Mouse (Mus musculus): ENCODE results near the gene Rfc2. TPM values are rescaled to one million over a fixed set of nuclear protein-coding genes. Genes with fewer than 3 reads are reported as not detected.
A peak's percentile ranks its signal among the peaks of the same experiment; 100 is the strongest.

Rfc2 gene
- polyA plus RNA-seq, 1 experiment from 2014 or later, result 298 TPM

- no peak overlapping the region for H3K4me2 ChIP-seq (ENCODE audit: low read length)
- H3K9me3 ChIP-seq (ENCODE audit: control insufficient read depth, low read length), result no peaks in the 10 kb centered on the region
- H3K27me3 ChIP-seq (replicated peaks; ENCODE audit: control insufficient read depth, insufficient read depth, low read length), result no peaks in the 10 kb centered on the region
- no peak for ATAC-seq (replicated peaks; ENCODE audit: low FRiP score, low TSS enrichment, low read depth)
- no peak overlapping the region for H3K9ac ChIP-seq (ENCODE audit: low read length)
- H3K4me1 ChIP-seq (replicated peaks; ENCODE audit: control insufficient read depth, insufficient read depth, low read length), result no peaks in the 10 kb centered on the region
- no peak for DNase-seq (ENCODE audit: low spot score)
- H3K36me3 ChIP-seq (ENCODE audit: control insufficient read depth, insufficient read depth, low read length), result no peaks in the 10 kb centered on the region
- H3K27ac ChIP-seq (ENCODE audit: low read depth), result no peak overlapping the region
- H3K4me3 ChIP-seq (ENCODE audit: low read depth, low read length), result no peak overlapping the region
- WGBS, result 62% methylated on average over 5 of the region's 5 CpGs
Observed at GRCm38 (mm10) chr5:134607121-134607520, 26.0 kb downstream of the Rfc2 start.

DNA sequence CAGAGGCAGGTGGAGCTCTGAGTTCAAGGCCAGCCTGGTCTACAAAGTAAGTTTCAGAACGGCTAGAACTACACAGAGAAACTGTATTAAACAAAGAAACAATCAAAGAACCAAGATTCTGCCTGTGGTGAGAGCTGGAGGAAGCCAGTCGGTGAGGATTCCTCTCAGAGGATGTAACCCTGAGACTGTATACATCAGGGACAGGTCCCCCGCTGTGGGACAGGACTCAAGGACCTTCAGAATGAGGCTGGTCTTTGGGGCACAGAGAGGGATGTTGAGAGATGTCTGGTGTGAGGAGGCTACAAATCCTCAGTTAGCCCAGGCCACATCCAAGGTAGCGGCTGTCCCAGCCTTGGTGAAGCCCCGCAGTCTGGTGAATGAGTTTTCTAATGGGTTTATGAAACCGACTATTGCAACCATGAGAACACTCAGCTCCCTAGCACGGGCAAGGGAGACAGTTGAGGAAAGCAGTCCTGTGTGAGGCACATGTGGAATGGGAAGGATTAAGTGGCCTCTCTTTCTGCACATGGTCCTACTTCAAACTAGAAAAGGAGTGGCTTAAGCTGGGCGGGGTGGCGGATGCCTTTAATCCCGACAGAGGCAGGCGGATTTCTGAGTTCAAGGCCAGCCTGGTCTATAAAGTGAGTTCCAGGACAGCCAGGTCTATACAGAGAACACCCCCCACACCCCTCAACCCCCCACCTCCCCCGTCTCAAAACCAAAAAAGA lies 28.9 kb downstream of the Rfc2 start:
- no peak overlapping the region for H3K4me2 ChIP-seq (ENCODE audit: low read length)
- H3K9me3 ChIP-seq (ENCODE audit: control insufficient read depth, low read length), result no peaks in the 10 kb centered on the region
- ATAC-seq (replicated peaks; ENCODE audit: low FRiP score, low TSS enrichment, low read depth), result no peak
- H3K36me3 ChIP-seq (ENCODE audit: control insufficient read depth, insufficient read depth, low read length), result no peaks in the 10 kb centered on the region
- no peak overlapping the region for H3K9ac ChIP-seq (ENCODE audit: low read length)
- no peak overlapping the region for H3K27ac ChIP-seq (ENCODE audit: low read depth)
- H3K27me3 ChIP-seq (replicated peaks; ENCODE audit: control insufficient read depth, insufficient read depth, low read length), result no peaks in the 10 kb centered on the region
- no peaks in the 10 kb centered on the region for H3K4me1 ChIP-seq (replicated peaks; ENCODE audit: control insufficient read depth, insufficient read depth, low read length)
- no peak overlapping the region for H3K4me3 ChIP-seq (ENCODE audit: low read depth, low read length)
- no peak for DNase-seq (ENCODE audit: low spot score)
- 80% methylated on average over 12 of the region's 12 CpGs for WGBS

GRCm38 (mm10) chr5:134611810-134612521 lies 30.8 kb downstream of the Rfc2 start:
- Histone ChIP-seq H3K27ac (ENCODE audit: low read depth) (no peak overlapping the region), H3K9ac (ENCODE audit: low read length) (no peak overlapping the region), H3K36me3 (ENCODE audit: control insufficient read depth, insufficient read depth, low read length) (no peaks in the 10 kb centered on the region), H3K27me3 (replicated peaks; ENCODE audit: control insufficient read depth, insufficient read depth, low read length) (no peaks in the 10 kb centered on the region), H3K4me3 (ENCODE audit: low read depth, low read length) (no peak overlapping the region), H3K4me2 (ENCODE audit: low read length) (no peak overlapping the region), H3K9me3 (ENCODE audit: control insufficient read depth, low read length) (no peaks in the 10 kb centered on the region), H3K4me1 (replicated peaks; ENCODE audit: control insufficient read depth, insufficient read depth, low read length) (no peaks in the 10 kb centered on the region)
- 53% methylated on average over 8 of the region's 8 CpGs for WGBS
- DNase-seq (ENCODE audit: low spot score) (no peak), ATAC-seq (replicated peaks; ENCODE audit: low FRiP score, low TSS enrichment, low read depth) (peak; percentile 34)

DNA sequence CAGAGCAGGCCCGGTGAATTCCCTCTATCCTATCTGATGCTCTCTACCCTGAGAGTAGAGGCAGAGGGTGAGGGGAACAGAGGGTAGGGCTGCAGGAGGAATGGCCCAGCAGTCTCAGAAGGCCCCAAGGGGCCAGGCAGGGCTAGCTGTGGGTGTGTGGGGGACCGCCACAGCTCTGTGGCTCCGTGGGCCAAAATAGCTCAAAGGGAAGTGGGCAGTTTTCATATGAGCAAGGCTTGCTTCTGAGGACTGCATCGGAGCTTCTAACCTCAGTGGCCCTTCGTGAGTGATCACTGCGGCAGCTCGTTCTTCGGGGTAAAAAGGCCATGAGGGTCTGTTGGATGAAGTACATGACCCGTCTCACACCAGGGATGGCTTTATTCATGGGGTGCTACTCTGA lies 32.6 kb downstream of the Rfc2 start:
- H3K9ac ChIP-seq (ENCODE audit: low read length), result no peak overlapping the region
- no peaks in the 10 kb centered on the region for H3K9me3 ChIP-seq (ENCODE audit: control insufficient read depth, low read length)
- H3K27me3 ChIP-seq (replicated peaks; ENCODE audit: control insufficient read depth, insufficient read depth, low read length), result no peaks in the 10 kb centered on the region
- H3K4me3 ChIP-seq (ENCODE audit: low read depth, low read length), result no peak overlapping the region
- WGBS, result 82% methylated on average over 9 of the region's 9 CpGs
- DNase-seq (ENCODE audit: low spot score) (no peak), ATAC-seq (replicated peaks; ENCODE audit: low FRiP score, low TSS enrichment, low read depth) (no peak)
- no peaks in the 10 kb centered on the region for H3K4me1 ChIP-seq (replicated peaks; ENCODE audit: control insufficient read depth, insufficient read depth, low read length)
- H3K4me2 ChIP-seq (ENCODE audit: low read length), result no peak overlapping the region
- H3K36me3 ChIP-seq (ENCODE audit: control insufficient read depth, insufficient read depth, low read length), result peaks cover 13% of the 10 kb centered on the region
- H3K27ac ChIP-seq (ENCODE audit: low read depth), result no peak overlapping the region

DNA sequence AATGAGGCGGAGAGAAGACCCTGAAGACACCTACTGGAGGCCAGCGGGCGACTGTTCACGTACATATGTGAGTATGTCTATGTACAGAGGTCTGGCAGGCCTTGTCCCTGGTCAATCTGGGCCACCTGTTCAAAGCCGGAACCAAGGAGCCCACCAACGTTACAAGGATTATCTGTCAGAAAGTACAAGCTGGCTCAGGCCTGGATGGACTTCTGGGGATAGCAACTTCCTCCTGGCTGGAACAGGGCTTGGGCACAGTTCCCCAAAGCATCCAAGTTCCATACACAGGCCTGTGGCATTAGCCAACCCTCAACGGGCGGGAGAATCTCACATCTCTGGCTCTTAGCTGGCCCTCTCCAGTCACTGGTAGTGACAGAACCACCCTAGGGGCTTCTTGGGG lies 33.1 kb downstream of the Rfc2 start:
- Histone ChIP-seq H3K4me2 (ENCODE audit: low read length) (no peak overlapping the region), H3K27me3 (replicated peaks; ENCODE audit: control insufficient read depth, insufficient read depth, low read length) (no peaks in the 10 kb centered on the region), H3K9ac (ENCODE audit: low read length) (no peak overlapping the region), H3K36me3 (ENCODE audit: control insufficient read depth, insufficient read depth, low read length) (peaks cover 19% of the 10 kb centered on the region), H3K4me3 (ENCODE audit: low read depth, low read length) (no peak overlapping the region), H3K27ac (ENCODE audit: low read depth) (no peak overlapping the region), H3K9me3 (ENCODE audit: control insufficient read depth, low read length) (no peaks in the 10 kb centered on the region), H3K4me1 (replicated peaks; ENCODE audit: control insufficient read depth, insufficient read depth, low read length) (no peaks in the 10 kb centered on the region)
- no peak for ATAC-seq (replicated peaks; ENCODE audit: low FRiP score, low TSS enrichment, low read depth)
- no peak for DNase-seq (ENCODE audit: low spot score)
- WGBS, result 87% methylated on average over 8 of the region's 8 CpGs

GRCm38 (mm10) chr5:134614802-134615201 lies 33.6 kb downstream of the Rfc2 start, which contains the start of gene Lat2:
Gene Lat2, minus strand, starts transcription at chr5:134615025.
- Histone ChIP-seq H3K9me3 (ENCODE audit: control insufficient read depth, low read length) (no peaks in the 10 kb centered on the region), H3K27ac (ENCODE audit: low read depth) (no peak within 1 kb of the TSS), H3K36me3 (ENCODE audit: control insufficient read depth, insufficient read depth, low read length) (peaks cover 24% of the 10 kb centered on the region), H3K4me1 (replicated peaks; ENCODE audit: control insufficient read depth, insufficient read depth, low read length) (no peaks in the 10 kb centered on the region), H3K9ac (ENCODE audit: low read length) (no peak within 1 kb of the TSS), H3K27me3 (replicated peaks; ENCODE audit: control insufficient read depth, insufficient read depth, low read length) (no peaks in the 10 kb centered on the region), H3K4me3 (ENCODE audit: low read depth, low read length) (no peak within 1 kb of the TSS), H3K4me2 (ENCODE audit: low read length) (no peak within 1 kb of the TSS)
- DNase-seq (ENCODE audit: low spot score) (no peak), ATAC-seq (replicated peaks; ENCODE audit: low FRiP score, low TSS enrichment, low read depth) (no peak)
- WGBS, result 85% methylated on average over 7 of the region's 7 CpGs

DNA sequence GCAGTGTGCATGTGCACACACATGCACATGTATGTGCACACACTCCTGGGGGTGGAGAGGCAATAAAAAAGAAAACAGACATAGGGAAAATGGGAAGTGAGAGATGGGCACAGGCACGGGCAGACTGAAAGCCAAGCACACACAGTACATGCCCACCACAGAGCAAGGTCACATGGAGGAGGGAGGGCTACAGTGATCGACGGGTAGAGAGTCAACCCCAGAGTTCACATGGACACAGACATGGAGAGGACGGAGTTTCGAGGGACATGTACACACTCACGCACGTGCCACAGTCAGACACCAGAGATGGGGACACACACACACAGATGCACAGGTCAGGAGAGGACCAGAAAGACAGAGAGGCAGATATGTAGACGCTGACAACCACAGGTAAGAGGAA lies 34.2 kb downstream of the Rfc2 start:
- no peak for ATAC-seq (replicated peaks; ENCODE audit: low FRiP score, low TSS enrichment, low read depth)
- Histone ChIP-seq H3K4me1 (replicated peaks; ENCODE audit: control insufficient read depth, insufficient read depth, low read length) (no peaks in the 10 kb centered on the region), H3K27ac (ENCODE audit: low read depth) (no peak overlapping the region), H3K36me3 (ENCODE audit: control insufficient read depth, insufficient read depth, low read length) (peaks cover 30% of the 10 kb centered on the region), H3K4me3 (ENCODE audit: low read depth, low read length) (no peak overlapping the region), H3K9ac (ENCODE audit: low read length) (no peak overlapping the region), H3K9me3 (ENCODE audit: control insufficient read depth, low read length) (no peaks in the 10 kb centered on the region), H3K27me3 (replicated peaks; ENCODE audit: control insufficient read depth, insufficient read depth, low read length) (no peaks in the 10 kb centered on the region), H3K4me2 (ENCODE audit: low read length) (no peak overlapping the region)
- DNase-seq (ENCODE audit: low spot score), result no peak
- 77% methylated on average over 8 of the region's 8 CpGs for WGBS

GRCm38 (mm10) chr5:134615780-134616179 lies 34.6 kb downstream of the Rfc2 start:
- Histone ChIP-seq H3K4me2 (ENCODE audit: low read length) (no peak overlapping the region), H3K9ac (ENCODE audit: low read length) (no peak overlapping the region), H3K27me3 (replicated peaks; ENCODE audit: control insufficient read depth, insufficient read depth, low read length) (no peaks in the 10 kb centered on the region), H3K27ac (ENCODE audit: low read depth) (no peak overlapping the region), H3K4me1 (replicated peaks; ENCODE audit: control insufficient read depth, insufficient read depth, low read length) (no peaks in the 10 kb centered on the region), H3K9me3 (ENCODE audit: control insufficient read depth, low read length) (no peaks in the 10 kb centered on the region), H3K4me3 (ENCODE audit: low read depth, low read length) (no peak overlapping the region), H3K36me3 (ENCODE audit: control insufficient read depth, insufficient read depth, low read length) (peaks cover 34% of the 10 kb centered on the region)
- no peak for ATAC-seq (replicated peaks; ENCODE audit: low FRiP score, low TSS enrichment, low read depth)
- no peak for DNase-seq (ENCODE audit: low spot score)
- WGBS, result 73% methylated on average over 4 of the region's 4 CpGs

- Histone ChIP-seq H3K9ac (ENCODE audit: low read length) (no peak overlapping the region), H3K9me3 (ENCODE audit: control insufficient read depth, low read length) (no peaks in the 10 kb centered on the region), H3K27me3 (replicated peaks; ENCODE audit: control insufficient read depth, insufficient read depth, low read length) (no peaks in the 10 kb centered on the region), H3K36me3 (ENCODE audit: control insufficient read depth, insufficient read depth, low read length) (peaks cover 47% of the 10 kb centered on the region), H3K27ac (ENCODE audit: low read depth) (no peak overlapping the region), H3K4me1 (replicated peaks; ENCODE audit: control insufficient read depth, insufficient read depth, low read length) (no peaks in the 10 kb centered on the region), H3K4me3 (ENCODE audit: low read depth, low read length) (no peak overlapping the region), H3K4me2 (ENCODE audit: low read length) (no peak overlapping the region)
- WGBS, result 66% methylated on average over 3 of the region's 3 CpGs
- no peak for ATAC-seq (replicated peaks; ENCODE audit: low FRiP score, low TSS enrichment, low read depth)
- DNase-seq (ENCODE audit: low spot score), result peak; percentile 69
Observed at GRCm38 (mm10) chr5:134617071-134617470, 35.9 kb downstream of the Rfc2 start.
